Mouse (Mus musculus): ENCODE measurements around the gene Spag6.

Spag6 gene

GRCm38 (mm10) chr2:18687671-18688170 is 6.1 kb upstream of the Spag6 start:
- no peak for ATAC-seq (ENCODE audit: insufficient number of reproducible peaks, low FRiP score, low TSS enrichment)

GRCm38 (mm10) chr2:18688286-18688685 is 5.5 kb upstream of the Spag6 start:
- no peak for ATAC-seq (ENCODE audit: insufficient number of reproducible peaks, low FRiP score, low TSS enrichment)

GRCm38 (mm10) chr2:18688708-18689063 is 5.1 kb upstream of the Spag6 start:
- ATAC-seq (ENCODE audit: insufficient number of reproducible peaks, low FRiP score, low TSS enrichment) = no peak

- ATAC-seq (ENCODE audit: insufficient number of reproducible peaks, low FRiP score, low TSS enrichment) = no peak; the same call in 1 of the 2 replicates
Observed at GRCm38 (mm10) chr2:18689064-18689921, 4.5 kb upstream of the Spag6 start.

- ATAC-seq (ENCODE audit: insufficient number of reproducible peaks, low FRiP score, low TSS enrichment) = no peak
Observed at GRCm38 (mm10) chr2:18690055-18690691, 3.7 kb upstream of the Spag6 start.

- no peak for ATAC-seq (ENCODE audit: insufficient number of reproducible peaks, low FRiP score, low TSS enrichment)
Observed at GRCm38 (mm10) chr2:18690756-18691155, 3.1 kb upstream of the Spag6 start.

- no peak for ATAC-seq (ENCODE audit: insufficient number of reproducible peaks, low FRiP score, low TSS enrichment)
Observed at GRCm38 (mm10) chr2:18692031-18692430, 1.8 kb upstream of the Spag6 start.

- no peak for ATAC-seq (ENCODE audit: insufficient number of reproducible peaks, low FRiP score, low TSS enrichment)
Observed at GRCm38 (mm10) chr2:18692548-18692947, 1.3 kb upstream of the Spag6 start.

GRCm38 (mm10) chr2:18693491-18693870 is 351 bp upstream of the Spag6 start:
- ATAC-seq (ENCODE audit: insufficient number of reproducible peaks, low FRiP score, low TSS enrichment) = no peak

- no peak for ATAC-seq (ENCODE audit: insufficient number of reproducible peaks, low FRiP score, low TSS enrichment)
Observed at GRCm38 (mm10) chr2:18694611-18694950, 749 bp downstream of the Spag6 start.

GRCm38 (mm10) chr2:18695163-18695562 is 1.3 kb downstream of the Spag6 start:
- no peak for ATAC-seq (ENCODE audit: insufficient number of reproducible peaks, low FRiP score, low TSS enrichment)

GRCm38 (mm10) chr2:18695629-18696150 is 1.9 kb downstream of the Spag6 start:
- ATAC-seq (ENCODE audit: insufficient number of reproducible peaks, low FRiP score, low TSS enrichment) = no peak

GRCm38 (mm10) chr2:18697591-18698244 is 3.9 kb downstream of the Spag6 start:
- no peak for ATAC-seq (ENCODE audit: insufficient number of reproducible peaks, low FRiP score, low TSS enrichment)

- no peak for ATAC-seq (ENCODE audit: insufficient number of reproducible peaks, low FRiP score, low TSS enrichment)
Observed at GRCm38 (mm10) chr2:18698663-18699385, 5.0 kb downstream of the Spag6 start.

- ATAC-seq (ENCODE audit: insufficient number of reproducible peaks, low FRiP score, low TSS enrichment) = no peak
Observed at GRCm38 (mm10) chr2:18699401-18699990, 5.7 kb downstream of the Spag6 start.

GRCm38 (mm10) chr2:18710356-18710755 is 16.5 kb downstream of the Spag6 start:
- no peak for ATAC-seq (ENCODE audit: insufficient number of reproducible peaks, low FRiP score, low TSS enrichment)

GRCm38 (mm10) chr2:18713071-18713470 is 19.2 kb downstream of the Spag6 start:
- ATAC-seq (ENCODE audit: insufficient number of reproducible peaks, low FRiP score, low TSS enrichment) = no peak

GRCm38 (mm10) chr2:18714337-18714736 is 20.5 kb downstream of the Spag6 start:
- ATAC-seq (ENCODE audit: insufficient number of reproducible peaks, low FRiP score, low TSS enrichment) = no peak

GRCm38 (mm10) chr2:18718521-18718920 is 24.7 kb downstream of the Spag6 start:
- no peak for ATAC-seq (ENCODE audit: insufficient number of reproducible peaks, low FRiP score, low TSS enrichment)

GRCm38 (mm10) chr2:18722208-18722830 is 28.5 kb downstream of the Spag6 start:
- ATAC-seq (ENCODE audit: insufficient number of reproducible peaks, low FRiP score, low TSS enrichment) = no peak

Measured in cerebellum, adult (tissue).